Mouse (Mus musculus) limb, embryonic 14.5 days (tissue): ENCODE data around the gene Npl. TPM values are rescaled to one million over a fixed set of nuclear protein-coding genes. Genes with fewer than 3 reads are reported as not detected.
A peak's percentile ranks its signal among the peaks of the same experiment; 100 is the strongest.

Experiments used
- ATAC-seq: fragments of 200-750 bp; cut with Nextera tagmentation; 2 replicates; pipeline ENCODE4 v1.8.0; 2017; ENCODE audit warnings: low read depth, moderate number of reproducible peaks, moderate TSS enrichment; ENCODE audit not compliant: low FRiP score
- DNase-seq: peaks from one replicate; pipeline ENCODE4 v3.0.0-alpha.2; 2015; ENCODE audit warnings: low spot score
- H3K27ac ChIP-seq: fragments of 300-500 bp; sonication (generic); replicated peaks from 2 replicates; pipeline ENCODE4 v1.5.1; 2014; ENCODE audit warnings: low read depth, mild to moderate bottlenecking, low read length, moderate library complexity, mixed read lengths
- H3K27me3 ChIP-seq: fragments of 300-500 bp; sonication (generic); 2 replicates; pipeline ENCODE4 v1.6.1; 2014; ENCODE audit warnings: low read length, mixed read lengths; ENCODE audit not compliant: control insufficient read depth, insufficient read depth
- H3K36me3 ChIP-seq: fragments of 300-500 bp; sonication (generic); 2 replicates; pipeline ENCODE4 v1.6.1; 2014; ENCODE audit warnings: mild to moderate bottlenecking, low read length, moderate library complexity, mixed read lengths; ENCODE audit not compliant: control insufficient read depth, insufficient read depth
- H3K4me1 ChIP-seq: fragments of 300-500 bp; sonication (generic); 2 replicates; pipeline ENCODE4 v1.6.1; 2014; ENCODE audit warnings: antibody characterized with exemption, low read length, mixed read lengths; ENCODE audit not compliant: control insufficient read depth, insufficient read depth
- H3K4me2 ChIP-seq: fragments of 300-500 bp; sonication (generic); replicated peaks from 2 replicates; pipeline ENCODE4 v1.6.1; 2014; ENCODE audit warnings: low read depth, mild to moderate bottlenecking, low read length, moderate library complexity; ENCODE audit not compliant: severe bottlenecking
- H3K4me3 ChIP-seq: fragments of 300-500 bp; sonication (generic); replicated peaks from 2 replicates; pipeline ENCODE4 v1.5.1; 2014; ENCODE audit warnings: low read length
- H3K9ac ChIP-seq: fragments of 300-500 bp; sonication (generic); 2 replicates; pipeline ENCODE4 v1.6.1; 2014; ENCODE audit warnings: mild to moderate bottlenecking, low read depth, low read length, moderate library complexity; ENCODE audit not compliant: severe bottlenecking
- H3K9me3 ChIP-seq: fragments of 300-500 bp; sonication (generic); 2 replicates; pipeline ENCODE4 v1.6.1; 2016; ENCODE audit warnings: low read length; ENCODE audit not compliant: control insufficient read depth
- POLR2A ChIP-seq: fragments of 200-500 bp; IDR thresholded peaks from 2 replicates; pipeline ENCODE4 v1.8.0; 2012; ENCODE audit warnings: inconsistent platforms, mild to moderate bottlenecking, moderate library complexity, borderline replicate concordance; ENCODE audit not compliant: insufficient read depth, insufficient read length; ENCODE audit errors: extremely low read depth
- WGBS: fragments of 180-500 bp; shearing (Covaris S2); extraction: QIAGEN DNeasy Blood & Tissue Kit; methylation state at CpG from one replicate; pipeline ENCODE4 v1.1.7; 2014; 5-methylcytosine and 5-hydroxymethylcytosine counted together
- polyA plus RNA-seq, 2 experiments: library from polyadenylated mRNA; depleted of rRNA in 1 of 2; stranded (reverse) in 1 of 2; unstranded in 1 of 2; fragments of >200 nt; fragmentation: Nextera tagmentation in 1 of 2; extraction: Ambion mirVana in 1 of 2; gene quantifications; 2 replicates each; pipeline versions ENCODE4 v1.2.1 to v1.2.3; 2012 to 2014

Npl gene
- 6.4 and 7.1 TPM in 2 replicates for polyA plus RNA-seq (2012; rRNA removed)
- polyA plus RNA-seq (2014; fragmentation: Nextera tagmentation; extraction: Ambion mirVana): 12.0 and 12.9 TPM in 2 replicates

- Histone ChIP-seq H3K27me3 (no peaks in the 10 kb centered on the region), H3K36me3 (no peaks in the 10 kb centered on the region), H3K9me3 (no peaks in the 10 kb centered on the region), H3K27ac (no peak within 1 kb of the TSS), H3K4me1 (no peaks in the 10 kb centered on the region), H3K4me2 (peak within 1 kb of the TSS; percentile 62), H3K9ac (peak within 1 kb of the TSS; percentile 61), H3K4me3 (peak within 1 kb of the TSS; percentile 51)
- no peak for TF ChIP-seq POLR2A
- DNase-seq: peak; percentile 75
- peak; percentile 92 for ATAC-seq
- 5% methylated on average over 27 of the region's 29 CpGs for WGBS
These were observed at the start of gene Npl for GRCm38 (mm10) chr1:153549536-153550199. Gene Npl (minus strand): TSS chr1:153550045.

GRCm38 (mm10) chr1:153599302-153600045, 49.6 kb upstream of the Npl start:
- Histone ChIP-seq H3K27me3 (no peaks in the 10 kb centered on the region), H3K4me1 (no peaks in the 10 kb centered on the region), H3K4me3 (no peak overlapping the region), H3K36me3 (no peaks in the 10 kb centered on the region), H3K4me2 (no peak overlapping the region), H3K27ac (no peak overlapping the region), H3K9ac (no peak overlapping the region), H3K9me3 (no peaks in the 10 kb centered on the region)
- no peak for DNase-seq
- 47% methylated on average over 9 of the region's 9 CpGs for WGBS
- TF ChIP-seq POLR2A: no peak
- no peak for ATAC-seq

- no peak for ATAC-seq
- H3K9me3 ChIP-seq: no peaks in the 10 kb centered on the region
- H3K4me2 ChIP-seq: no peak overlapping the region
- H3K9ac ChIP-seq: no peak overlapping the region
- H3K4me3 ChIP-seq: no peak overlapping the region
- TF ChIP-seq POLR2A: no peak
- no peak overlapping the region for H3K27ac ChIP-seq
- H3K4me1 ChIP-seq: no peaks in the 10 kb centered on the region
- H3K36me3 ChIP-seq: no peaks in the 10 kb centered on the region
- DNase-seq: peak; percentile 9
- 27% methylated on average over 2 of the region's 2 CpGs for WGBS
- no peaks in the 10 kb centered on the region for H3K27me3 ChIP-seq
These were observed 48.9 kb upstream of the Npl start for GRCm38 (mm10) chr1:153598773-153599172.

GRCm38 (mm10) chr1:153593678-153594077, 43.8 kb upstream of the Npl start:
- no peaks in the 10 kb centered on the region for H3K27me3 ChIP-seq
- DNase-seq: no peak
- H3K27ac ChIP-seq: no peak overlapping the region
- no peaks in the 10 kb centered on the region for H3K36me3 ChIP-seq
- ATAC-seq: no peak
- H3K4me3 ChIP-seq: no peak overlapping the region
- H3K4me1 ChIP-seq: no peaks in the 10 kb centered on the region
- no peak for TF ChIP-seq POLR2A
- no peak overlapping the region for H3K4me2 ChIP-seq
- H3K9me3 ChIP-seq: no peaks in the 10 kb centered on the region
- WGBS: 86% methylated on average over 2 of the region's 2 CpGs
- H3K9ac ChIP-seq: no peak overlapping the region

DNA sequence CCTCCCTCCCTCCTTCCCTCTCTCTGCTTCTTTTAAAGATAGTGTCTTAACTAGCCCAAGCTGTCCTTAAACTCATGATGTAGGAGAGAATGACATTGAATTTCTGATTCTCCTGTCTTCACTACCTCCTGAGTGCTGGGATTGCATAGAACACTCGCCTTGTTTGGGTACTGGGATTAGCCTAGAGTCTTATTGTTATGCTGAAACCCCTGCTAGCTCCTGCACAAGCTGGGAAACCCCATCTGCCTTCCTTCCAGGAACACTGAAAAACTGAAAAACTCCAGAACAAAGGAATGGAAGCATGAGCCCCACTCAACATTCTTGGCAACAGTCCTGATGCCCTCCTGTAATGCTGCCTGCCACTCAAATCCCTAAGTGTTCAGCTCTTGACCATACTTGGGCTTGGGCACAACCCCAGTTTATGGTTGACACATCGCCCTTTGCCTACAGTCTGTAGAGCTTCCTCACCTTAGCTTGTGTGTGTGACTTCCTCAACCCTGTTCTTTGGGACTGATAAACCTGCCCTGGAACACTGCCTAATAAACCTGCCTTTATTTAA, 40.4 kb upstream of the Npl start:
- no peaks in the 10 kb centered on the region for H3K36me3 ChIP-seq
- H3K9me3 ChIP-seq: no peaks in the 10 kb centered on the region
- WGBS: 64% methylated on average over 2 of the region's 2 CpGs
- no peak overlapping the region for H3K4me3 ChIP-seq
- H3K27ac ChIP-seq: no peak overlapping the region
- 0 out of 2 replicates have a peak, but pooled peaks cover 3% of the 10 kb centered on the region for H3K4me1 ChIP-seq
- H3K9ac ChIP-seq: no peak overlapping the region
- no peak for TF ChIP-seq POLR2A
- H3K4me2 ChIP-seq: no peak overlapping the region
- H3K27me3 ChIP-seq: no peaks in the 10 kb centered on the region
- ATAC-seq (no peak), DNase-seq (no peak)
